In genomic region chr16:12521711-12522476, GRCm38 (mm10) we compare ENCODE assay signal across 22 mouse cellular contexts.
DNase-seq lines count a peak whose midpoint lies in the region; ATAC-seq and TF ChIP-seq lines count a peak whose summit lies in the region.
"Had no signal": no experiment of that assay in that cellular context is flagged by ENCODE, and none has a peak within 500 bp of the region (broad histone marks: within the 10 kb centered on the region; RNA-seq: fewer than 3 reads in every experiment).

No protein-coding gene starts in this region.

- WGBS in hindbrain, postnatal 0 days, result 78% methylated on average over 3 of the region's 3 CpGs
- WGBS in hindbrain, embryonic 10.5 days, result 86% methylated on average over 3 of the region's 3 CpGs

- H3K9ac ChIP-seq in hindbrain, postnatal 0 days (replicated peaks; ENCODE audit: low read length), result no peak overlapping the region
- H3K9ac ChIP-seq: forebrain, embryonic 15.5 days; liver, embryonic 12.5 days; lung, embryonic 14.5 days; neural tube, embryonic 12.5 days had no signal

- H3K36me3 ChIP-seq in hindbrain, postnatal 0 days (ENCODE audit: insufficient read depth, low read length), result no peaks in the 10 kb centered on the region
- no peaks in the 10 kb centered on the region for H3K36me3 ChIP-seq in hindbrain, embryonic 10.5 days
- H3K36me3 ChIP-seq: forebrain, embryonic 15.5 days; G1E; liver, embryonic 12.5 days; neural tube, embryonic 12.5 days had no signal

- H3K4me2 ChIP-seq in hindbrain, postnatal 0 days (ENCODE audit: low read depth, low read length), result no peak overlapping the region
- H3K4me2 ChIP-seq: forebrain, embryonic 15.5 days; liver, embryonic 12.5 days; lung, embryonic 14.5 days; midbrain, embryonic 11.5 days; neural tube, embryonic 12.5 days had no signal

- H3K4me1 ChIP-seq in hindbrain, postnatal 0 days (ENCODE audit: insufficient read depth, low read length), result no peaks in the 10 kb centered on the region
- H3K4me1 ChIP-seq in hindbrain, embryonic 10.5 days (replicated peaks), result no peaks in the 10 kb centered on the region
- H3K4me1 ChIP-seq: liver, embryonic 12.5 days; neural tube, embryonic 12.5 days had no signal

- DNase-seq in cerebellum, adult 9-11 months, result peak; percentile 4
- no peak for DNase-seq in cerebellum, adult 18-20 months
- peak; percentile 40 for DNase-seq in hindbrain, postnatal 0 days (ENCODE audit: low spot score)
- DNase-seq in hindbrain, embryonic 10.5 days (ENCODE audit: low spot score), result no peak
- DNase-seq in left cerebral cortex, postnatal 4 days, result peak; percentile 6
- DNase-seq in left cerebral cortex, adult 2 months (ENCODE audit: extremely low spot score in 1 of 2, low spot score in 2 of 2), result no peak
- DNase-seq in layer of hippocampus, postnatal 14 days (ENCODE audit: low spot score in 2 of 2), result peak; percentile 16 to 54
- no peak for DNase-seq in lung, postnatal 14 days
- DNase-seq: adrenal gland, postnatal 10 days; gastrocnemius, postnatal 14 days; kidney, postnatal 10 days; lung, embryonic 14.5 days; lung, postnatal 4 days; thymus, postnatal 14 days had no signal

- no peaks in the 10 kb centered on the region for H3K27me3 ChIP-seq in hindbrain, postnatal 0 days (ENCODE audit: insufficient read depth, low read length)
- no peaks in the 10 kb centered on the region for H3K27me3 ChIP-seq in hindbrain, embryonic 10.5 days (ENCODE audit: insufficient read depth, poor library complexity, severe bottlenecking)
- H3K27me3 ChIP-seq: forebrain, embryonic 15.5 days; liver, embryonic 12.5 days; neural tube, embryonic 12.5 days had no signal

- 0 out of 2 replicates have a peak, but pooled peaks have one; percentile 58 for ATAC-seq in hindbrain, postnatal 0 days
- ATAC-seq: activated CD4-positive, CD25-positive, alpha-beta regulatory T cell, adult 4 months; forebrain, embryonic 15.5 days; inflammation-experienced regulatory T-cells, adult 6 months; liver, embryonic 12.5 days had no signal

- intact Hi-C loops in left cerebral cortex, postnatal 4 days (cut with DNase I), result no loop called here
- intact Hi-C loops in left cerebral cortex, adult 2 months (cut with DNase I), result no loop called here

- H3K9me3 ChIP-seq in hindbrain, postnatal 0 days (ENCODE audit: low read length), result no peaks in the 10 kb centered on the region
- H3K9me3 ChIP-seq in hindbrain, embryonic 10.5 days, result no peaks in the 10 kb centered on the region
- H3K9me3 ChIP-seq: forebrain, embryonic 15.5 days; G1E; liver, embryonic 12.5 days; neural tube, embryonic 12.5 days had no signal

- H3K4me3 ChIP-seq in hindbrain, postnatal 0 days (ENCODE audit: low read length), result no peak overlapping the region
- H3K4me3 ChIP-seq in hindbrain, embryonic 10.5 days, result no peak overlapping the region
- H3K4me3 ChIP-seq in left cerebral cortex, adult 2 months, result no peak overlapping the region
- H3K4me3 ChIP-seq: erythroblast, embryonic 14.5 days; forebrain, embryonic 15.5 days; liver, embryonic 12.5 days; neural tube, embryonic 12.5 days had no signal

- H3K27ac ChIP-seq in hindbrain, postnatal 0 days, result no peak overlapping the region
- H3K27ac ChIP-seq in hindbrain, embryonic 10.5 days, result no peak overlapping the region
- no peak overlapping the region for H3K27ac ChIP-seq in left cerebral cortex, adult 2 months
- H3K27ac ChIP-seq: forebrain, embryonic 15.5 days; liver, embryonic 12.5 days; neural tube, embryonic 12.5 days had no signal

- TF ChIP-seq CTCF in hindbrain, postnatal 0 days (IDR thresholded peaks at IDR 0.05; ENCODE audit: low read depth), result no peak
- no peak for TF ChIP-seq CTCF in left cerebral cortex, adult 2 months (IDR thresholded peaks at IDR 0.05)

Comparison
In these comparisons a context has a peak if more than half of its experiments do, and no peak if none do; other contexts are left out.
1. DNase-seq: peak in cerebellum, adult 9-11 months (single experiment), hindbrain, postnatal 0 days (single experiment), left cerebral cortex, postnatal 4 days (single experiment) and layer of hippocampus, postnatal 14 days (2 of 2); none in cerebellum, adult 18-20 months (0 of 2), hindbrain, embryonic 10.5 days (single experiment), left cerebral cortex, adult 2 months (0 of 2) and lung, postnatal 14 days (single experiment).